Mouse (Mus musculus): ENCODE data around the gene Entpd3.

DNA sequence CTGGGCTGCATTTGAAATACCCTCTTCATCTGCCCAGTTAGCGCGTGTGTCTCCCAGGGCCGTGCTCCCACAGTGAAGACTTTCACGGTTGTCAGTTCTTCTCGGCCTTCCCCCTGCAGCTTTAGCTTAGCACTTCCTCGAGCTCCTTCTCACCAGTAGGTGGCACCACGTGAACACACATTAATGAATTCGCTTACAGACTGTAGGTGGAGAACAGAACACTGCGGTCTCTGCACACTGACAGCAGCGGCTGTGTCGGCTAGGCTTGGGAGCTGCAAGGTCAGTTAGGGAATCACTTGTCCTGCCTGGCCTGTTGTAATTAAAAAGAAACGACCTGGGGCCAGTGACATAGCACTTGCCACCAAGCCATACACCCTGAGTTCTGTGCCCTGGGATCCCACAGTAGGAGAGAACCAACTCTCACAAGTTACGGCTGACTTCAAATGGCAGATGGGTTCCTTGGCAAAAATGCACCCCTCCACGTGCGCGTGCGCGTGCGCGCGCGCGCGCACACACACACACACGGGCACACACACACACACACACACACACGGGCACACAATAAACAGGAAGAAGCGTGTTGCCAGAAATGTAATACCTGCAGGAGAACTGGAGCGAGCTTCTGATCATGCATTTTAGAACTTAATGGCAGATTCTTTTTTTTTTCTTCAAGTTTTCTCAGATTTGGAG, 43.1 kb downstream of the Entpd3 start:
- peak; percentile 62 for TF ChIP-seq CTCF (conservative IDR thresholded peaks at IDR 0.05; ENCODE audit: low read length)
- no peak for TF ChIP-seq NANOG (IDR thresholded peaks at IDR 0.05; ENCODE audit: borderline replicate concordance, low read length)
- TF ChIP-seq POU5F1 (IDR thresholded peaks at IDR 0.05; ENCODE audit: borderline replicate concordance, low read length), result no peak

All from E14TG2a.4 (cell line).